Mouse (Mus musculus): ENCODE results near the gene Slc25a13.

DNA sequence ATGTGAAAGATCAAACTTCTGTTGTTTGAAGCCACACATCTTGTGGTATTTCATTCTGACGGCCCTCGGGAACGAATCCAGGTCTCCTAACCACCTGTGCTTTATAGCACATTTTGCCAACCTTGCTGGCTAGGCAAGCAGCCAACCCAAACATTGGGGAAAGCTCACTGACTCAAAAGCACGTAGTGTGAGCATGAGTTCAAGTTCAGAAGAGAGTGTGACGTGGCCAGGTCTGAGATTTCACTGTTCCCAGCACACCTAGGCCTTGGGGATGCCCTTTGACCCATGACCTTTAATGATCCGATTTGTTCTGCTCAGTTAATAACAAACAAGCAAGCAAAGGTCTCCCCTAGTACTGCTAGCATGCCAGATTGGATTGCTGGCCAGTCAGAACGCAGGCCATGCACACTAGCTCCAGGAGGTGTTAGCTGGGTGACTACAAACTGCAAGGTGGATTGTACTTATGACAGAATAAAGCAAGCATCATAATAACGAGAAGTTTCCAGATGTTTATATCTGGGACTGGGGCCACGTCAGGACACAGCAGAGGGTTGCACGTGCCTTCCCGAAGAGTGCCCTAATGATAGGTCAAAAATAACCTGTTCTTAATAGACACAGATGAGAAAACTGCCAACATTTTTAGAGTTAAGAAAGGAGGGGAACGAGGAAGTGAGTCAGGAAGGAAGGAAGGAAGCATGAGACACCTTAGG is 2.8 kb upstream of the Slc25a13 start:
- no peak for TF ChIP-seq TAL1 (IDR thresholded peaks at IDR 0.05; ENCODE audit: low read length)
- no peak for TF ChIP-seq GATA1 (IDR thresholded peaks at IDR 0.05; ENCODE audit: low read length)

Data from erythroblast, embryonic 14.5 days (primary cell).